Mouse (Mus musculus) heart, postnatal 0 days (tissue): ENCODE results near the gene Khdc3.

ENCODE experiments used
- CTCF ChIP-seq: IDR thresholded peaks from 2 replicates; pipeline ENCODE4 v1.5.1; 2016; ENCODE audit warnings: antibody characterized with exemption, control low read depth, low read depth
- EP300 ChIP-seq: IDR thresholded peaks from 2 replicates; pipeline ENCODE4 v1.6.1; 2016; ENCODE audit warnings: antibody characterized with exemption, low read depth

DNA sequence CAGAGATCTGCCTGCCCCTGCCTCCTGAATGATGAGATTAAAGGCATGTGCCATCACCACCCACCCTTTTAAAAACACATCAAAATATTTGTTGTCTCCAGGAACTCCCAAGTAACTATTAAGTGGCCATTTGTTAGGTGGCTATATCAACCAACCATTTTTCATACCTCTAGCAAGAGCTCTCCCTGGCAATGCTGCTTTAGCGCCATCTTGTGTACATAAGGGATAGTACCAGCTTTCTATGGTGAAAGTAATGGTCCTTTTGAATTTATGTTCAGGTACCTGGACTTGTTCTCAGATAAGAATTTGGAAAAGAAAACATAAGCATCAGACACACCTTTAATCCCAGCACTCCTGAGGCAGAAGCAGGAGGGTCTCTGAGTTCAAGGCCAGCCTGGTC, 9.9 kb upstream of the Khdc3 start:
- TF ChIP-seq CTCF, result peak; percentile 95
- no peak for TF ChIP-seq EP300
